Mouse (Mus musculus) ZHBTc4 (cell line): ENCODE measurements around the gene Msh6.
"Not testable (repeated sequence)": the region's sequence is repeated elsewhere in the genome, so short reads cannot be mapped to it uniquely, and the experiment has no call there.

Experiments used
- DNase-seq: peaks from one replicate; pipeline ENCODE4 v3.0.0-alpha.2; 2011; ENCODE audit warnings: low read depth, low spot score

Msh6 gene

DNA sequence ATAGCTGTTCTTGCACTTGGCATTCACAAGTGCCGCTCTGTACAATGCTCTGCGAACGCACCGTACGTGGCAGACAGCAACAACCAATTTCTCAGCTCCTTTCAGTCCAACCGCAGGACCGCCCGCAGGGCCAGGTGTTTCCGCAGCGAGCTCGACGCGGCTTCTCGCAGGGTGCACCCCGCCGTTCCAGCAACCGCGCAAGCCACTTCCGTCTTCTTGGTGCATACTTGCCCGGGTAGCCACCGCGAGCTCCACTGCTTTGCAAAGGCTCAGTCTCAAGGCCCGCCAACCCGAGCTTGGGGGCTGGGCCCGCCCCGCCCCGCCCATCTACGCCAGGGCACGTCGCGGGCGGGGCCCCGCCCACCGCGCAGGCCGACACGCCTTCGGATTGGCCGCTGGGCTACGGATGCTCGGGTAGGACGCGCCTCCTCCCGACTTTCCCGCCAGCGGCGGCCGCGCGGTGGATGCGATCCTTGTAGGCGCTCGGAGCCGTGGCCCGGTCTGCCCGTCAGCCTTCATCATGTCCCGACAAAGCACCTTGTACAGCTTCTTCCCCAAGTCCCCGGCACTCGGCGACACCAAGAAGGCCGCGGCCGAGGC lies at the start of gene Msh6:
TSS of gene Msh6 (plus strand) at position 434 of the 600 bp plus-strand sequence.
- peak; percentile 98 for DNase-seq

GRCm38 (mm10) chr17:87934326-87934725 lies 40.5 kb upstream of the Msh6 start:
- peak; percentile 32 for DNase-seq

DNA sequence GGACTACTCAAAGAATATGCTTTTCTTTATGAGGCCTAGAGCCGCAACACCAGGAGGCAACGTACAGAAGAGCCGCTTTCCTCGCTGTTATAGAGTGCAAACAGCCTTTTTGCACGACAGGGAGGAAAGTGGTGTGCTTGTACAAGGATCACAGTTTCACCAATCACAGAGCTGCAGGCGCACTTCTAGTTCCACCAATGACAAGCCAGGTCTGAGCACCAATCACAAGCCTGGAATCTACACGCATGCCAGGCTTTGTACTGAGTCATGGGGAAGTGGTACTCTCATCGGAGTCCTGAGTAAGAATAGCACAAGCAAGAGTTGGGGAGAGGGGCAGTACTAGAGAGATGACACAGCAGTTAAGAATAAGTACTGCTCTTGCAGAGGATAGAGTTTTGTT lies 40.1 kb upstream of the Msh6 start:
- DNase-seq: peak; percentile 64

DNA sequence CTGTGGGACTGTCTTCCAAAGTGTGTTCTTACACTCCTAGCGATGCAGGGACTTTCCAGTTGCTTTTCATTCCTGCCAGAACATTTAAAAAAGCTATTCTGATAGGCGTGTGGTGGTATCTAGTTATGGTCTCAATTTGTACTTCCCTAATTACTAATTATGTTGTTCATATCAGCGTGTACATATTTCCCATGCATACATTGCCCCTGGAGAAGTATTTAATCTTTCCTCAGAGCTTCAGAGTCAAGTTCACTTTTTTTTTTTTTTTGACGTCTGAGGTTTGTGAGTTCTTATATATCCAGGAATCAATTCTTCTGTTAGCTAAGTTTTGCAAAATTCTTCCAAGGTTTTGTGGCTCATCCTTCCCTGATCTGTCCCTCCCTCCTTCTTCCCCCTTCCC lies 38.7 kb upstream of the Msh6 start:
- no peak for DNase-seq

DNA sequence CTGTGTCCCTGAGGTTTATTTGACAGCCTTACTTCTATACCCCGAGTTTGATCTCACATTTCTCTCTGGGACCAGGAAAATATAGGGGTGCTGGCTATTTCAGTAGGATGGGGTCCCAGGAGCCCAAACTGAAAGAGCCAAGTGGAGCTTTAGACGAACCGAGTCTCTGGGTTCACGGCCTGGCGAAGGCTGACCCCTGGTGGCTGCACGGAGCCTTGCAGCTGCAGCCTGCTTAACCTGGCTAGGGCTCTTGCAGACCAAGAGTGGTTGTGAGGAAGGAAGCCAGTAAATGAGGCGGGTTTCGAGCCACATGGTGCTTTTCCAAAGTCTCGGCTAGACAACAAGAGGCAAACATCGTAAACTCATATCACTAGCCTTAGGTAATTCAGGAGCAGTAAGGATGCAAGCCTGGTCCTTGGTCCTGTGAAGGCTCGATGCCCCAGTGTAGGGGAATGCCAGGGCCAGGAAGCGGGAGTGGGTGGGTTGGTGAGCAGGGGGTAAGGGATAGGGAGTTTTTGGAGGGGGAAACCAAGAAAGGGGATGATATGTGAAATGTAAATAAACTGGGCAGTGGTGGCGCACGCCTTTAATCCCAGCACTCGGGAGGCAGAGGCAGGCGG lies 25.8 kb upstream of the Msh6 start:
- peak; percentile 90 for DNase-seq

GRCm38 (mm10) chr17:87954618-87955124 lies 20.2 kb upstream of the Msh6 start:
- not testable (repeated sequence) for DNase-seq

- no peak for DNase-seq
Observed at GRCm38 (mm10) chr17:87957096-87957840, 17.6 kb upstream of the Msh6 start.

GRCm38 (mm10) chr17:87958283-87958682 lies 16.6 kb upstream of the Msh6 start:
- DNase-seq: peak; percentile 85

GRCm38 (mm10) chr17:87959406-87959805 lies 15.5 kb upstream of the Msh6 start:
- DNase-seq: not testable (repeated sequence)

GRCm38 (mm10) chr17:87959931-87960330 lies 14.9 kb upstream of the Msh6 start:
- not testable (repeated sequence) for DNase-seq

- peak; percentile 72 for DNase-seq
Observed at GRCm38 (mm10) chr17:87963081-87964075, 11.5 kb upstream of the Msh6 start.

DNA sequence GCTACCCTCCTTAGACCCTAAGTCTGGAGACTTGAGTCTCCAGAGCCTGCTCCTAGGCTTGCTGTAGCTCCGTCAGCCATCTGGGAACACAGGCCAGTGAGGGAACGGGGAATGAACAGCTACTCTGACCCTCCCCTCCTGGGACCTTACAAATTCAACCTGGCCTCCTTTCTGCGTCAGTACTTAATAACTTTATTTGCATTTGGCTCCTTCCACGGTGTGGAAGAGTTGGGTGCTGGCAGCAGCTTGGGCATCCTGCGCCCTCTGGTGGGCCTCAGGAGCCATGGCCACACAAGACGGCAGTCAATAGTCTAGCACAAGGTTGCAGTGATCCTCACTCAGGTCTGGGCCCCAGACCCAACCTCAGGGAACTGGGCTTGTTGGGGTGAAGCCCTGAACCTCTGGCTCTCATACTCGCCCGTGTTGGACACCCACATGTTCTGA lies 6.4 kb upstream of the Msh6 start:
- DNase-seq: peak; percentile 53

DNA sequence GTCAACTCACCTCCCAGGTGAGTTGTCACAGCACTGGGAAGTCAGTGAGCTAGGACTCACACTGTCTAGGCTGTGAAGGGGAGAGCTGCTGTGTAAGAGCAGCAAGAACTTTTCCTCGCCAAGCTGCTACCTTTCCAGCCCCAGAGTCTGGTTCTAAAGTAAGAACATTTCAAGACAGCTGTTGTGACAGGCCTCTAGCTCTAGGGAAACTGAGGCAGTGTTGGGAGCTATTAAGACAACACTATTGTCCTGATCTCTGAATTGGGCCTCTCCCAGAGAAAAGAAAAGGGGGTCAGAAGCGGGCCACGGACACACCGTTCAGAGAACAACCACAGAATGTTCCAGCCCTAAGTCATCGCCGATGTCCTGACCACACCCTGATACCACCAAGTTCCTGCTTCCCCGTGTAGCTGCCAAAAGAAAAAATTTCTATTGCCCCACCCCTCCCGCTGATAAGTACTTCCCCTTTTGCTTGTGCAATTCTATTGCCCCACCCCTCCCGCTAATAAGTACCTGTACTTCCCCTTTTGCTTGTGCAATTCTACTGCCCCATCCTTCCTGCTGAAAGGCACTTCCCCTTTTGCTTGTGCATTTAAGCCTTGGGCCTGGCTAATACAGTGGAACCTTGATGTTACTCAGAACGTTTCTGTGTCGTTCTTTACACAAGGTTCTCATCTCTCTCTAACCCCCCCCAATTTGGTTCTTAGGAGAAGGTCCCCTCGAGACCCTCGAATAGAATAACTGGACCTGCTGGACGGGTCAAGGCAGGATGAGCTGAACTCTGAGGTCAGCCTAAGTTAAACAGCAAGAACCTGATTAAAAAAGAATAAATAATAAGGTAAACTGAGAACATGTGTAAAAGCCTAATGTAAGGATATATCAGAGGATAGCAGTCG lies 2.9 kb upstream of the Msh6 start:
- not testable (repeated sequence) for DNase-seq

GRCm38 (mm10) chr17:87972856-87973255 lies 2.0 kb upstream of the Msh6 start:
- no peak for DNase-seq

DNA sequence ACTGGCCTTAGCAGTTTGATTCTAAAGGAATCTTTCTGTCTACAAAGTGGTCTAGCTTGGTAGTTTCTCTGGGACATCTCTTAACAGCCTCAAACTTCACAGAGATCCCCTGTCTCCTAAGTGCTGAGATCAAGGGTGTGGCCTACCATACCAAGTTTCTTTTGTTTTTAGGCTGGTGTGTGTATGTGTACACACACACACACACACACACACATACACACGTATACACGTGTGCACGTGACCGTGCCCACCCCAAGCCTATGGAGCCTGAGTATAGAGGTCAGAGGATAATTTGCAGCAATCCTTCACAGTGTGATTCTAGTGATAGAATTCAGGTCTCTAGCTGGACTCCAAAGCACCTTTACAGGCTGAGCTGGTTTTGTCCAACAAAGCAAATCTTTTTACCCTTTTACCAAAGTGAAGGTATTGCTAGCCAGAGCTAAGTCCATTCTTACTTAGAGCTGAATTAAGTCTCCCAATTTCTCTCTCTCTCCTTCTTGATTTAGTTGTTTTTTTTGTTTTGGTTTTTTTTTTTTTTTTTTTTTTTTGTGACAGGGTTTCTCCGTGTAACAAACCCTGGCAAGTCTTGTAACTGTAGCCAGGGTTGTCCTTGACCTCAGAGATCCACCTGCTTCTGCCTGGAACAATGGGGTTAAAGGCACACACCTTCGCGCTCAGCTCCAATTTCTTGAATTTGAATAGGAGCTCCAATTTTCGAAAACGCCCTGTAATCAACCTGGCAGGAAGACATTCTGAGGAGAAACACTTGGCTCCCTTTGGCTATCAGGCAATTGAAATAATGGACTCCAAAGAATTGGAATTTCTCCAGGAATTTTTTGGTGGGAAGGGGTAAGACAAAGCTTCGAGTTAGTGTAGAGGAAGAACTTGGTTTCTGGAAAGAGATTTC lies 1.3 kb upstream of the Msh6 start:
- peak; percentile 95 for DNase-seq

- DNase-seq: peak; percentile 78
Observed at GRCm38 (mm10) chr17:87975229-87975853, 479 bp downstream of the Msh6 start.

GRCm38 (mm10) chr17:87976154-87976806 lies 1.4 kb downstream of the Msh6 start:
- no peak for DNase-seq

DNA sequence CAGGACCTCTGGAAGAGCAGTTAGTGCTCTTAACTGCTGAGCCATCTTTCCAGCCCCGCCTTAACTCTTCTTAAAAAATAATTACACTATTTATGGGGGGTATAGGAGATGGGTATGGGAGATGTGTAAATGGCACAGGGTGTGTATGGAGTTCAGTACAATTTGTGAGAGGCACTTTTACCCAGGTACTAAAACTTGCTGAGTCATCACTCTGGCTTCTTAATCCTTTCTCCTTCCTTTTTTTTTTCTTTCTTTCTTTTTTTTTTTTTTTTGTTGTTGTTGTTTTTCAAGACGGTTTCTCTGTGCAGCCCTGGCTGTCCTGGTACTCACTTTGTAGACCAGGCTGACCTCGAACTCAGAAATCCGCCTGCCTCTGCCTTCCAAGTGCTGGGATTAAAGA lies 2.1 kb downstream of the Msh6 start:
- DNase-seq: not testable (repeated sequence)
